Mouse (Mus musculus) thymus, postnatal 0 days (tissue): ENCODE results near the gene Dapp1. TPM values are rescaled to one million over a fixed set of nuclear protein-coding genes. Genes with fewer than 3 reads are reported as not detected.
"Not testable (repeated sequence)": the region's sequence is repeated elsewhere in the genome, so short reads cannot be mapped to it uniquely, and the experiment has no call there.

Source experiments
- DNase-seq: peaks from one replicate; pipeline ENCODE4 v3.0.0-alpha.2; 2015; ENCODE audit warnings: low spot score
- polyA plus RNA-seq: library from polyadenylated mRNA; unstranded; fragments of >200 nt; fragmentation: Nextera tagmentation; extraction: Ambion mirVana; gene quantifications from 2 replicates; pipeline ENCODE4 v1.2.1, GENCODE M21; 2015

The Dapp1 gene
- polyA plus RNA-seq, 1 experiment from 2014 or later: 26.0 TPM

DNA sequence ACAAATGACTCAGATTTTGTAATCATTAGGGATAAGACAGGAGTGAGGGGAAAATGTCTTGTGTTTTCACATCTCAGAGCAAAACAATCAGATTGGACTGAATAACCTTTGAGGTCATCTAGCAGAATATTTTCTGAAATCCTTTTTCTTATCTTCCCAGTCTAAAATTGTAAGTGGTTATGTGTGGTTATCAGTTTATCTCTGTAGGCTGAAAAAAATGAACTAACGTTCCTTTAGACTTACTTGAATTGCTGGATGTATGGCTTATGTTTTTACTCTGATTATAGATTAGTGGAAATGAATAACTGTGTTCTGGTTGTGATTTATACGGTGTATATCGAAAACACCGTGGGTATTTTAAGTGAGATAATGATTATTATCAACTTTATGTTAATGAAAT is 60.8 kb downstream of the Dapp1 start:
- no peak for DNase-seq

DNA sequence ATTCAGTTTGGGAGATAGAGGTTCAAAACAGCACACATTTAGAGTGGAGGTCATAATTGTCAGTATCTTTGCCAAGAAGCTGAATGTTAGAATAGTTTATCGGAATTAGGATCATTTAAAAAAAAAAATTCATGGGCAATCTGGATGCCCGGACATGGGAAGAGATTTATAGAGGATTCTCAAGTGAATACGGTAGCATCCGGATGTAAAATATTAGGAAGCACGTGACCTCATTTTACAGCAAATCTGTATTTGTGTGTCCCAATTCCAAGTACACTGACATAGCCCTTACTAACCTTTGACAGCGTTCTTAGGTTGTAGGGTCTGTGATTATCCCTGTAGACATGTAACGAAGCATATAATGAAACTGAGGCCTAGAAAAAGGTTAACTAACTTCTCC is 61.9 kb downstream of the Dapp1 start:
- no peak for DNase-seq

DNA sequence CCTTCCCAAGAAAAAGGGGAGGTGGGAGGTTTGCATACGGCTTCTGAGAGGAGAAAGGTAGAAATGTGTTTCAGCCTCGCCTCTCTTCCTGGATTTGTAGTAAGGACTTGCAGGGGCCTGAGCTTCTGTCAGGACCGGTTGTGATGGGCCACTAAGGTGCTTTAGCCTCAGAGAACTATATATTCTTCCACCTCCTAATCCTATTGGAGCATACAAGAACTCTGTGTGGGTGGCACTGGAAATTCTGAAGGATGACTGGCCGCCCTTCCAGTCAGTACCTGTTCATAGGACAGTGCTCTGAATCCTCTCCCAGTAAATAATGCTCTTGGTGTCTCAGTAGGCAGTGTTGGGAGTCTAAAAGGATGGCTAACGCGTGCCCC is 62.4 kb downstream of the Dapp1 start:
- no peak for DNase-seq

DNA sequence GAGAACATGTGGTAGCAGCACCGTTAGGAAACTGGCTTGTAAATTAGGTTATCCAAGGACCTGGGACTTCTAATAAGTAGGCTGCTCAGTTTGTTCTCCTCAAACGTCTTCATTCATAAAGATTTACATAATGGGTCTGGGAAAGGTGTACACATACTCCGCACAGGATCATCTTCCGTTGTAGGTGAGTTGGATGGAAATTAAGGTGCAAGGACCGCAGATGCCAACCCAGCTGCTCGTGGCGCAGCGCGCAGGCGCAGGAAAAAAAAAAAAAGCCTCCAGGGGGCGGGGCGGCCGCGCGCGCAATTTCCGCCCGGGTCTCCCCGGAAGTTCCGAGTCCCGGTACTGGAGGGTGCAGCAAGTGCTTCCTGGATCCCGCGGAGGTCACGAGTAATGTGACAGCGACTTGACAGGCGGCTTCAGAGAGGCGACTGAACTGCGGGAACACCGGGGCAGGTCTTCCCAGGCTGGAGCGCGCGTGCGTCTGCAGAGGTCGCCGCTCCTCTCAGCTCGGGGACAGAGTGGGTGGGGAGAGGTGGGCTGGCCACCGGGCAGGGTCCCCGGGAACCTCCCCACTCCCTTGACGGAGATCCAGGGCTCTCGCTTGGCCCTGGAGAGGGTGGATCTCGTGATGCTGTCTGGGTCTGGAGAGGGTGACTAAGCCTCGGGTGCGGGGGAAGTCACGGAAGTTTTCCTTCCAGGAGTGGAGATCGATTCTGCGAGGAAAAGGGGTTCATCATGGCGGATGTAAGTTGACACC is 63.0 kb downstream of the Dapp1 start, which contains the start of gene Lamtor3:
Gene Lamtor3, plus strand, starts transcription at position 335 of the 760 bp plus-strand sequence.
- peak; percentile 90 for DNase-seq

DNA sequence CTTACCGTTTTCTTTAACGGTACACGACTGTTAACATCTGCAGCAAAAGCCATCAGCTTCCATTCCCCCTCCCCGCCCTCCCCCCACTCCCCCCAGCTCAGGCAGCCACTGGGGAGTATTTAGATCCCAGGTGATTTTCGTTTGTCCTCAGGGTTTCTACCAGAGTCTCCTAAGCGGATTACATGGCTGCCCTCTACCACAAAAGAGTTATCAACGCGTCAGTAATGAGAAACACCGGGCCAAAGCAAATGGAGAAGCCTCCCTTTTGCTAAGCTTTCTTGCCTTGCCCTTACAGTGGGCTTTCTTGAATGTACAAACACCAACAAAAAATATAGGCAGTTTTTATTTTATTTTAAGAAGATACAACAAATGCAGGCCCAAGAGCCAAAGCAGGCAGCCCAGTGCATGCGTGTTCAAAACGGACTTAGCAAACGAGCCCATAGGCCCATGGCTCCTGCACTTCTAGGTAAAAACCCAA is 63.6 kb downstream of the Dapp1 start:
- no peak for DNase-seq

DNA sequence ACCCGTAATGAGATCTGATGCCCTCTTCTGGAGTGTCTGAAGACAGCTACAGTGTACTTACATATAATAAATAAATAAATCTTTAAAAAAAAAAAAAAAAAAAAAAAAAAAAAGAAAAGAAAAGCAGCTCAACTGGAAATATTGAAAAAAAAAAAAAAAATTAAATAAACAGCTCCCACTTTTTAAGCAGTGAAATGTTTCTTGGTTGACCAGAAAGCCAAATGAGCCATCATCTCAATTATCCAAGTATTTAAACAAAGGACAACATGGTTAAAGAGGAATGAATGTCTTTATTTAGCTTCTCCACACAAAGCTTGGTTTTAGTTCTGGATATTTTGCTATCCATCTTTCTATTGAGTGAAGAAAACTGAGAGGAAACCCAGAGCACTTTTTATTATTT is 66.8 kb downstream of the Dapp1 start:
- DNase-seq: not testable (repeated sequence)

DNA sequence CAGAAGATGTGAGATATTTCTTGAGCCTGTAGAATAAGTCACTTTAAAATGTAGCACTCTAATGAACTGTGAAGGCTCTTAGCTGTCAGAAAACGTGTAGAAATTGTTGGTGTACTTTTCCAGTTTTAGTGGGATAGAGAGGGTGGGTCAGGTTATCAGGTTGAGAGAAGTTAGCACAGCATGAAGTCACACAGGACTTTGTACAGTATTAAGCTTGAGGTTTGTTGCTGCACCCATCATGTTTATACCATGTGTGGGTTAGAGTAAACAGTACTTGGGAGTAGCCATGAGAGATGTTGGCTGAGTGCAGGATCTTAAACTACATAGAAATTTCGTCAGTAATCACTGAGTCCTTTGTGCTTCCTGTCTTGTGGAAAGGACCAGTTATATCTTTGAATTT is 68.3 kb downstream of the Dapp1 start:
- no peak for DNase-seq

DNA sequence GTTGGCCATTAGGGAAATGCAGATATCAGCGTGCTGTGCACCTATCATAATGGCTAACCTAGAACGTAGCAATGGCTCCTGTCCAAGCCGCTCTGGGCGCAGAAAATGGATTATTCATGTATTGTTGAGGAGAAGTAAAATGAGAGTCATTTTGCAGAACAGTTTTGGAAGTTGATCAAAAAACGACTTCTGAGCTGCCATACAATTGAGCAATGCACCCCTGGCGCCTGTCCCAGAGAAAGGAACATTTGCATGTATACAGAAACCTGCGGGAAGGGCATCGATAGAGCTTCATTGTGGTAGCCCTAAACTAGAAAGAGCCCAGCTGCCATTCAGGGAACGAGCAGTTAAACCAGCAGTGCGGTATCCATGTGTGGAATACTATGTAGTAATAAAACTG is 81.2 kb downstream of the Dapp1 start:
- DNase-seq: no peak

DNA sequence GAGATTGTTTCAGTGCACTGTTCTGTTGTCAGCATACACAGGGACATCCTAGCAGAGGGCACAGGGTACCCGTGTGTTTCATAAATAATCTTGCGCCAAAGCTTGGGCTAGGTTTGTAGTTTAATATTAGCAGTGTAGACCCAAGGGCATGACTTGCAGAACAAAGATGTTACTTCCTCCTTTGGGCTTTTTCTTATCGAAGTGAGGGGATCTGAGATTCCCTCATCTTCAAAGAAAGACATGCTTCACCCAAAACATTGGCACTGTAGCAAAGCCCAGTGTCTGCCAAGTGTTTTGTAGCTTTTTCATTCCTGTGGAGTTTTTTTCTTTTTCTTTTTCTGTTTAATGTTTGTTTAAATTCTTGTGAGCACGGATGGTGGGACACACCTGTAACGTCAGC is 83.7 kb downstream of the Dapp1 start:
- DNase-seq: no peak

DNA sequence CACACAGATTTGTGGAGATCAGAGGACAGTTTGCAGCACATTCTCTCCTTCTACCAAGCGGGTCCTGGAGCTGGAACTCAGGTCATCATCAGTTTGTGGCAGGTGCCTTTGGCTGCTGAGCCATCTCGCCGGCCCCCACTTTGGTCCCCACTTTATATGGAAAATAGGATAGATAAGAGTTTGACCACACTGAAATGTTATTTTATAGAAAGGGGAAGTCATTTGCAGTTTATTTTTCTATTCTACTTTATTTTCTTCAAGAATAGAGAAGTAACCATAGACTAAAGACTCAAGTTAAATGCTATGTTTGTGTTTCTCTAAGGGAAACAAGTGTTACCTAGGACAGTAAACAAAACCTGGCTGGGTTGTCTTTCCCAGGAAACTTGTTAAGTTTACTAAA is 84.5 kb downstream of the Dapp1 start:
- DNase-seq: no peak

DNA sequence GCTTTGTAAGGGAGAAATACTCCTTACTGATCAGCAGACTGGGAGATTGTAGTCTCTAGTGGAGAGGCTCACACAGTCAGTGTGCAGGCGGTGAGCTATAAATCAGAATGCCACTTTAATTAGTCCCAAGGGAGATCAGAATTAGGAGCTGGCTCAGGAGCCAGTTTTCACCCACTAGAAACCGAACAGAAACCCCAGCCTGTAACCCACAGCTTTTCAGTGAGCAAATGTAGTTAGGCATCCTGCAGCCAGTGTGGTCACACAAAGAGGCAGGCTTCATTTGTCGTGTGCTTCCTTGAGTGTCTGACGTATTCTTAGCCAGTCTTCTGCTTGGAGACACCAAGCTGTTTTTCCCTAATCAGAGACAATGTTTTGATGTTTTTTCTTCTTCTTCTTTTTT is 85.0 kb downstream of the Dapp1 start:
- no peak for DNase-seq

DNA sequence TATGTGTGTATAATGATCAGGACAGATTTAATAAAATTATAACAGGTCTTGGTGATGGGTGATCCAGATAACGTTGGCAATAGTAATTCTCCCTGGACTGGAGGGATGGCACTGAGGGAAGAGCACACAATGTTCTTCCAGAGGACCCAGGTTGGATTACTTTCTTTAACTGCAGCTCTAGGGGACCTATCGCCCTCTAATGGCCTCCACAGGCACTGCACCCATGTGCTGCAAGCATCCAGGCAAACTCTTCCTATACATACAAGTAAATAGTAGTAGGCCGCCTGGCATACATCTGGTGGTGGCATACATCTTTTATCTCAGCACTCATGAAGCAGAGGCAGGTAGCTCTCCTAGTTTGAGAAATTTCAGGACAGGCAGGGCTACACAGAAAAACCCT is 86.1 kb downstream of the Dapp1 start:
- peak; percentile 28 for DNase-seq

DNA sequence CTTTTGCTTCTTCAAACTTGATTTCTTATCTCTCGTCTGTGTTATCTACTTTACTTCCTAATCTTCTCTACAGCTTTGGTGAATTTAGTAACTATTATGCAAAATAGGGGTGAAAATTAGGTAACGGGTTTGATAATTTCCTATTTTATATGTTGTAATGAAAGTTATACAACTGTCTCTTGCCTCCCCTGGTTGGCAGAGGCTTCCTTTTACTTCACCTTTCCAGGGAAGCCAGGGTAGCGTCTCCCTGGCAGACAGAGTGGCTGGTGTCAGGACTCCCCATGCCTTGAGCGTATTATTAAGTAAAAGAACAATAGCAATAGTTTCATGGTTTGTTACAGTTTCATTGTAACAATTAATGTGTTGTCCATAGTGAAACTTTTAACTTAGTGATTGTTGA is 87.6 kb downstream of the Dapp1 start:
- DNase-seq: no peak

DNA sequence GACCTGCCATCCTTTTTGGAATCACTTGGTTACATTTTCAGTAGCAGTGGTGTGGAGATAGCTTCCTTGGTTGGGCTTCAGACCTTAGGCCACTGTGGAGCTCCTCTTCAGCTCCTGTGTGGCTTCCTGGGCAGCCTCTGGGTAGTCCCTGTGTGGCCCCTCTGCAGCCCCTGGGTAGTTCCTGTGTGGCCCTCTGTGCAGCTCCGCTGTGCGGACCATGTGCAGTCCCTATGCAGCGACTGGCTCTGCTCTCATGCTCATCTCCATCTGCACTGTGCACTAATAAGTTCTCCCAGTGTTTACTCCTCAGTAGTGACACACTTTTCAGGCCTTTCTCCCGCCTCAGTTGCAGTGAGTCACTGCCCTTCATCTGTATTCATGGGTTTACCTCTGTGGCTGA is 89.2 kb downstream of the Dapp1 start:
- DNase-seq: no peak

DNA sequence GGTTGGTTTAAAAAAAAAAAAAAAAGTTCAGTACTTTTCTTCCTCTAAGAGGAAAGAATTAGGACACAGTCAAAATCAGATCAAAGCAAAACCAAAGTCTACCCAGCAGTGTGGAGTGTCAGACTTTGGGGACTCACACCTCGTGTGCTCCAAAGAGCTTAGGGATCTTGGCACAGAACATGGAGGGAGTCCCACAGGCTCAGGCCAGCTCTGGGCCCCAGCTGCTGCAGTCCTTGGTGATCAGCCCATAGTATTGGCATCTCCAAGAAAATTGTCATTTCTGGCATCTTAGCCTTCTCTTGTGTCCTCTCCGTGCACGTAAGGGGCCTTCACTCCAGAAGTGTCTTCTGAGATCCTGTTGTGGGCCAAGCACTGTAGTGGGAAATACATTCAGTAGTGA is 90.3 kb downstream of the Dapp1 start:
- DNase-seq: no peak

DNA sequence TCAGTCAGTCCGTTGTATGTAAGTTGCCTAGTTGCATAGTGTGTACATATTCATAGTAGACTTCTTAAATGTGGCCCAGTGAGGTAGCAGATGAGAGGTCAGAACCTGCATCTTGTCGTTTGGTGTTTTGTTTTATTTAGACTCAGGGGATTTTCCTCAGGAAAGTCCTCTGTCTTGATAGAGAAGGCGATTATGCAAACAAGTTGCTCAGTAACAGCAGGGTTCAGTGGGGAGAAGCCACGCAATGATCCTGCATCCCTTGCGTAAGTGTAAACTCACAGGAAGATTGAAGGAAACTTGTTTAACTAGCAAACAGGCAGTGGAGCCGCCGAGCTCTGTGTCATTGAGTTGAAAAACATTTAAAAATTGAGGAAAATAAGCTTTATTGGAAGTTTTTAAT is 93.4 kb downstream of the Dapp1 start:
- DNase-seq: no peak

DNA sequence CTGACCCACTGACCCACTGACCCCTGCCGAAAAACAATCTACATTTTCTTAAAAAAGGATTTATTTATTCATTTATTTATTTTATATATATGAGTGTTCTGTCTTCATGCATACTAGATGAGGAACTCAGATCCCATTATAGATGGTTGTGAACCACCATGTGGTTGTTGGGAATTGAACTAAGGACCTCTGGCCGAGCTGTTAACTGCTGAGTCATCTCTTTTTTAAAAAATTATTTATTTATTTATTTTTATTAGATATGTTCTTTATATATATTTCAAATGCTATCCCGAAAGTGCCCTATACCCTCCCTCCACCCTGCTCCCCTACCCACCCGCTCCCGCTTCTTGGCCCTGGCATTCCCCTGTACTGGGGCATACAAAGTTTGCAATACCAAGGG is 100.3 kb downstream of the Dapp1 start:
- no peak for DNase-seq

Other genes with a start within 250 kb of the Dapp1 start
- gene H2afz, start 117.1 kb downstream of the Dapp1 start, polyA plus RNA-seq: 2,821 and 2,837 TPM in 2 replicates
- 5.6 TPM in 2 replicates for gene Dnajb14, start 113.9 kb downstream of the Dapp1 start, polyA plus RNA-seq
- gene Lamtor3, start 63.0 kb downstream of the Dapp1 start, polyA plus RNA-seq: 119 and 129 TPM in 2 replicates
- 0.10 and 0.14 TPM in 2 replicates for gene 1110002E22Rik, start 83.5 kb upstream of the Dapp1 start, polyA plus RNA-seq
- gene Gm5105, start 85.8 kb upstream of the Dapp1 start, polyA plus RNA-seq: not detected in 2 replicates
- 9.5 and 10.4 TPM in 2 replicates for gene Trmt10a, start 161.9 kb upstream of the Dapp1 start, polyA plus RNA-seq
- 8.6 and 9.9 TPM in 2 replicates for gene Mttp, start 163.4 kb upstream of the Dapp1 start, polyA plus RNA-seq
- not detected in 2 replicates for gene 4930579F01Rik, start 212.3 kb upstream of the Dapp1 start, polyA plus RNA-seq
- 0.18 and 0.44 TPM in 2 replicates for gene Adh7, start 236.2 kb upstream of the Dapp1 start, polyA plus RNA-seq